Mouse (Mus musculus): ENCODE results near the gene Lbhd1. TPM values are rescaled to one million over a fixed set of nuclear protein-coding genes. Genes with fewer than 3 reads are reported as not detected.

Lbhd1 gene
- 40.0 TPM for polyA plus RNA-seq (2017; shearing (Covaris generic))

GRCm38 (mm10) chr19:8883616-8884015, at the start of gene Lbhd1, which contains the start of gene Gm49403:
Gene Lbhd1, plus strand, starts transcription at chr19:8883732.
Gene Gm49403, plus strand, starts transcription at chr19:8883930.

GRCm38 (mm10) chr19:8837251-8837791, 46.2 kb upstream of the Lbhd1 start, which contains the start of gene Bscl2:
Gene Bscl2, plus strand, starts transcription at chr19:8837467.

GRCm38 (mm10) chr19:8839103-8839907, 44.2 kb upstream of the Lbhd1 start, which contains the start of gene Gng3:
Gene Gng3, minus strand, starts transcription at chr19:8839194.

DNA sequence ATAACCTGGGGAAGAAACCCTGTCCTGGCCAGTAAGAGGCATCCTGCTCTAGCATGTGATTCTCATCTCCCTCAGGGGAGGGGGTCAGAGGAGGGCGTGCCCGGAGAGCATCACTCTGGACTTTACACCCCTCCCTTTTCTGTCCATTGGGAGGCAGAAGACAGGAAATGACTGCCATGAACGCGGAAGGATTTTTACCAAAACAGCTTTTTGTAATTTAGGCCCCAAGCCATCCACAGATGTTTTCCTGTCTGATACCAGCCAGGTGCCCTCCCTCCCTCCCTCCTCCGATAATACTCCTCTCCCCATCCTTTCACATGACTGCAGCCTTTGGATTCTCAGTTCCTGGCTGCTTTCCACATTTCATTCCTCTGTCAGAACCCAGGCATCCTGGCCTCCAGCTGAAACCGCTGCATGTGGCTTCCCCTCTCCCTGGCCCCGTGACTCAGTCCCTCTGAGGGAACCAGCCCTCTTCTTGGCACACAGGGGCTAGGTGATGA, 33.1 kb upstream of the Lbhd1 start, which contains the start of gene Lrrn4cl:
Gene Lrrn4cl (plus strand): TSS at position 367 of the 500 bp plus-strand sequence.

DNA sequence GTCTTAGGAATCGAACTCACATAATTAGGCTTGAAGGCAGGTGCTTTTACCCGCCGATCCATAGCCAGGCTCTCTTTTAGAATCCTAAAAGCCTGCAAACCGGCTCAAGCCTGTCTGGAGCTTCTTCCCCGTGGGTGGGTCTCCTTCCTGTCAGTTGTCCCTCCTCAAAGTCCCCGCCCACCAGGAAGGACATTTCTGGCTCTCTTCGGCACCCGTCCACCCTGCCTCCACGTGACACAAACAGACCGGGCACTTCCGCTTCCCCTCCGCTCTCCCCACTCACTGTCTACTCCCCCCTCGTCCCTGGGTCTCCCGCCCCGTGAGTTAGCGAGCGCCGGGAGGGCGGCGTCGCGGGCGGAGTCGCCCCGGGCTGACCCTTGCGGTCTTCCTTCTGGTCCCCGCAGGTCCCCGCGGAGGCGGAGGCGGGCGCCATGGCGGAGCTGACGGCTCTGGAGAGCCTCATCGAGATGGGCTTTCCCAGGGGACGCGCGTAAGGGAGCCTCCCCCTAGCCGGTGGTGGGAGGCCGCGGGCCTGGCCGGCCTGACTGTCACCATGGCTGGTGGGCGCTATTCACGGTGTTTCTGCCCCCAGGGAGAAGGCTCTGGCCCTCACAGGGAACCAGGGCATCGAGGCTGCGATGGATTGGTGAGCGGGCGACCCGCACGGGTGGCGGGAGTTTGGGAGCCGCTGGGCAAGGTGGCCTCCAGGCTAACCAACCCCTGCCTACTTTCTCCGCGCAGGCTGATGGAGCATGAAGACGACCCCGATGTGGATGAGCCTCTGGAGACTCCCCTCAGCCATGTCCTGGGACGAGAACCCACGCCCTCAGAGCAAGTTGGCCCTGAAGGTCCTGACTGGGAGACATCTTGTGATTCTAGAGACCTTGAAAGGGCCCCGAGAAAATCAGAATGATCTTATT, 12.0 kb upstream of the Lbhd1 start, which contains the start of gene Ubxn1:
Gene Ubxn1 (plus strand): TSS at position 230 of the 920 bp plus-strand sequence.

DNA sequence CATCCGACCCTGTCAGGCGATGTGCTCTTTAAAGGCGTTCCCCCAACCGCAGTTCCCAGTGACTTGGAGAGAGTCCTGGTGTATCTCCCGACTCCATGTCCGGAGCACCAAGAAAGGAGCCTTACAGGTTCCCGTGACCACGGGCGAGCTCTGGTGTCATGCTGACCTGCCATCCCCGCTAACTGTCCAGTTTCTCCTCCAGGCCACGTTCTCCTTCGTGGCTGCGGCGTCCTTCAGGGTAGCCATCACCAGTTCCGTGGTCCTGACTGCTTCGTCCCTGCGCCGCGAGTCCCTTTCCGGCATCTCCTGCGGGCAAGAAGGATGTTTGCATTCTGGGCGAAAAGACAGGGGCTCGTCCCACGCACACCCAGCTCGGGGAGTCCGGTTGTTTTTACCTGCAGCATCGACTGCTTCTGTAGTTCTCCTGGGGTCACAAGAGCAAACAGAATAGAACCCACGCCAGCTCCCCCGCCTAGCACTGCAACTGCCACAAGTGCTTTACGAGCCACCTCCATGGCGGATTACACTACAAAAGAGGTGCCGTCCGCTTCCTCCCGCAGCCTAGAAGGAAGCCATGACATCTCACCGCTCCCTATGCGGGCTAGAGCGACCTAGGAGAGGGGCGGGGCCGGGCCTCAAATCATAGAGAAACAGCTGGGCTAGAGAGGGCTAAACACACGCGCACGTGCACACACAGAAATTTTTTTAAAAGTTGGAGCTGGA, 3.1 kb upstream of the Lbhd1 start, which contains the start of gene Uqcc3:
Gene Uqcc3 (minus strand): TSS at position 613 of the 723 bp plus-strand sequence.

GRCm38 (mm10) chr19:8888511-8889385, 5.2 kb downstream of the Lbhd1 start, which contains the start of the genes 1810009A15Rik and Gm49416:
Gene 1810009A15Rik, plus strand, starts transcription at chr19:8888853.
Gene Gm49416, plus strand, starts transcription at chr19:8888926.

GRCm38 (mm10) chr19:8892829-8893766, 9.6 kb downstream of the Lbhd1 start, which contains the start of gene Ints5:
Gene Ints5, plus strand, starts transcription at chr19:8893005.

GRCm38 (mm10) chr19:8897865-8898495, 14.4 kb downstream of the Lbhd1 start, which contains the start of gene Ganab:
Gene Ganab, plus strand, starts transcription at chr19:8898071.

GRCm38 (mm10) chr19:8920073-8920736, 36.7 kb downstream of the Lbhd1 start, which contains the start of gene B3gat3:
Gene B3gat3, plus strand, starts transcription at chr19:8920374.

GRCm38 (mm10) chr19:8929224-8930088, 45.9 kb downstream of the Lbhd1 start, which contains the start of the genes Rom1 and Eml3:
Gene Rom1, minus strand, starts transcription at chr19:8929356.
Gene Eml3, plus strand, starts transcription at chr19:8929552.

GRCm38 (mm10) chr19:8941515-8942217, 58.1 kb downstream of the Lbhd1 start, which contains the start of gene Mta2:
Gene Mta2, plus strand, starts transcription at chr19:8941875.

Measured in effector memory CD4-positive, alpha-beta T cell, adult 7 months (primary cell).